Mouse (Mus musculus) kidney, postnatal 0 days (tissue): ENCODE data around the gene Pes1. TPM values are rescaled to one million over a fixed set of nuclear protein-coding genes. Genes with fewer than 3 reads are reported as not detected.

Experiments
- ATAC-seq: fragments of 200-750 bp; cut with Nextera tagmentation; replicated peaks from 2 replicates; pipeline ENCODE4 v1.8.0; 2017; ENCODE audit warnings: low read depth, moderate number of reproducible peaks, moderate TSS enrichment, moderate library complexity; ENCODE audit not compliant: low FRiP score
- DNase-seq: peaks from one replicate; pipeline ENCODE4 v3.0.0-alpha.2; 2016; ENCODE audit warnings: low spot score
- H3K27ac ChIP-seq: fragments of 300-500 bp; sonication (generic); 2 replicates; pipeline ENCODE4 v1.5.1; 2014; ENCODE audit warnings: mild to moderate bottlenecking
- H3K27me3 ChIP-seq: fragments of 300-500 bp; sonication (generic); 2 replicates; pipeline ENCODE4 v1.6.1; 2014; ENCODE audit warnings: low read length, mixed read lengths; ENCODE audit not compliant: insufficient read depth
- H3K36me3 ChIP-seq: fragments of 300-500 bp; sonication (generic); 2 replicates; pipeline ENCODE4 v1.6.1; 2014; ENCODE audit warnings: low read length, mixed read lengths; ENCODE audit not compliant: insufficient read depth
- H3K4me1 ChIP-seq: fragments of 300-500 bp; sonication (generic); replicated peaks from 2 replicates; pipeline ENCODE4 v1.6.1; 2014; ENCODE audit warnings: antibody characterized with exemption, low read length, mixed read lengths; ENCODE audit not compliant: insufficient read depth
- H3K4me2 ChIP-seq: fragments of 300-500 bp; sonication (generic); 2 replicates; pipeline ENCODE4 v1.6.1; 2014; ENCODE audit warnings: mild to moderate bottlenecking, low read length, moderate library complexity, mixed read lengths
- H3K4me3 ChIP-seq: fragments of 300-500 bp; sonication (generic); replicated peaks from 2 replicates; pipeline ENCODE4 v1.5.1; 2014; ENCODE audit warnings: low read depth, low read length
- H3K9ac ChIP-seq: fragments of 300-500 bp; sonication (generic); 2 replicates; pipeline ENCODE4 v1.6.1; 2014; ENCODE audit warnings: low read depth, low read length
- H3K9me3 ChIP-seq: fragments of 300-500 bp; sonication (generic); replicated peaks from 2 replicates; pipeline ENCODE4 v1.6.1; 2016; ENCODE audit warnings: low read length, inconsistent platforms, mixed read lengths
- CTCF ChIP-seq: IDR thresholded peaks from 2 replicates; pipeline ENCODE4 v1.5.1; 2016; ENCODE audit warnings: antibody characterized with exemption, low read depth, mild to moderate bottlenecking, moderate library complexity
- WGBS: fragments of 180-500 bp; shearing (Covaris S2); extraction: QIAGEN DNeasy Blood & Tissue Kit; methylation state at CpG from one replicate; pipeline ENCODE4 v1.1.7; 2014; 5-methylcytosine and 5-hydroxymethylcytosine counted together
- polyA plus RNA-seq: library from polyadenylated mRNA; unstranded; fragments of >200 nt; fragmentation: Nextera tagmentation; extraction: Ambion mirVana; gene quantifications from 2 replicates; pipeline ENCODE4 v1.2.1, GENCODE M21; 2015

Pes1 gene
- polyA plus RNA-seq, 1 experiment from 2014 or later = 55.0 TPM

DNA sequence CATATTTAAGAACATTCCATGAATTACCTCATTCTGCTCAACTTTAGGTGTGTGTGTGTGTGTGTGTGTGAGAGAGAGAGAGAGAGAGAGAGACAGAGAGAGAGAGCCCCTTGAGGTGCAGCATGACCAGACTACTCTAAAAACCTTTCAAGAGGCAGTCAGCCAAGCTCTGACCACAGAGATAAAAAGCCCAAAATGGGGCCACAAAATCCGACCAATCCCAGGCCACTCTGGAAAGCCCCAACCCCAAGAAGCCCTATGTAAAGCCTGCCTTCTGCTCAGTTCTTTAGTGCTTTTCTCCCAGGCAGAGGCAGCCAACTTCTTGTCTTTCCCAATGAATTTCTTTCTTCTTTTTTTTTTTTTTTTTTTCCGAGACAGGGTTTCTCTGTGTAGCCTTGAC, 2.9 kb upstream of the Pes1 start:
- Histone ChIP-seq H3K4me3 (no peak overlapping the region), H3K4me2 (no peak overlapping the region), H3K36me3 (no peaks in the 10 kb centered on the region), H3K4me1 (0 out of 2 replicates have a peak, but pooled peaks cover 6% of the 10 kb centered on the region), H3K9ac (no peak overlapping the region), H3K27ac (no peak overlapping the region), H3K9me3 (no peaks in the 10 kb centered on the region), H3K27me3 (no peaks in the 10 kb centered on the region)
- no peak for TF ChIP-seq CTCF
- WGBS = 58% methylated on average over 1 of the region's 2 CpGs
- no peak for ATAC-seq
- no peak for DNase-seq

DNA sequence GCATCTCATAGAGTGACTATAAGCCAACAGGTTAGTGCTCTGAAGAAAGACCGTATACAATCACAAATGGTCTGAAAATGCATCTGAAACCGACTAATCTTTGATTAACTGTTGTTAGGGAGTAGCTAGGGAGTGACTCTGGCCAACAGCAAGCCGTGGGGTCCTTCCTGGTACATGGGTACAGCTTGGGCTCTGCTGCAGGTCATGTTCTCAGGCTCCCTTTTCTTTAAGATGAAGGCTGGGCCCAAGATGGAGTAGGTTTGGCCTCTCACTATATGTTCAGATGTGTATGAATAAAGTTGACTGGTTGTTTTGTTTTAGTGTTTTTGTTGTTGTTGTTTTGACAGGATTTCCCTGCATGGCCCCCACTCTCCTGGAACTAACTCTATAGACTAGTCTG, 2.0 kb upstream of the Pes1 start:
- Histone ChIP-seq H3K27me3 (no peaks in the 10 kb centered on the region), H3K4me3 (no peak overlapping the region), H3K36me3 (no peaks in the 10 kb centered on the region), H3K27ac (no peak overlapping the region), H3K9me3 (no peaks in the 10 kb centered on the region), H3K4me1 (0 out of 2 replicates have a peak, but pooled peaks cover 6% of the 10 kb centered on the region), H3K4me2 (no peak overlapping the region), H3K9ac (no peak overlapping the region)
- DNase-seq (no peak), ATAC-seq (no peak)
- WGBS = 66% methylated on average over 3 of the region's 3 CpGs
- TF ChIP-seq CTCF = no peak

DNA sequence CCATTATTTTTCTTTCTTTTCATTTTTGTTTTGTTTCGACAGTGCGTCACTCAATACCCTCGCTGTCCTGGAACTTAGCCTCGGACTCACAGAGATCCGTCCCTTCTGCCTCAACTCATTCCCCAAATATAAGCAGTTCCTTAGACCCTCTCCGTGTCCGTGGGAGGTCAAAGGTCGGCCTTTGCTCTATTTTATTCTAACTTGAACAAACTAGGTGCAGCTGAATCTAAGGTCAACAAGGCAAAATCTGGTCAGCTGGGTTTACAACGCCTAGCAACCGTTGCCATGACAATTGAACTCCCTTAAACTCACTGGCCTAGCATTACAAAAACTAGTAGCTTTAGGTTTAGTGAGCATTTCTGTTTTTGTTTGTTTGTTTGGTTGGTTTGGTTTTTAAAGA, 620 bp upstream of the Pes1 start:
- DNase-seq (no peak), ATAC-seq (peak; percentile 38; the same call in 1 of the 2 replicates)
- H3K9me3 ChIP-seq = no peaks in the 10 kb centered on the region
- peak overlapping the region; percentile 74; the same call in 1 of the 2 replicates for H3K4me2 ChIP-seq
- 0 out of 2 replicates have a peak overlapping the region, but pooled peaks have one; percentile 64 for H3K4me3 ChIP-seq
- H3K36me3 ChIP-seq = peaks cover 3% of the 10 kb centered on the region; the same call in 1 of the 2 replicates
- 87% methylated on average over 10 of the region's 10 CpGs for WGBS
- H3K9ac ChIP-seq = peak overlapping the region; percentile 64; the same call in 1 of the 2 replicates
- TF ChIP-seq CTCF = no peak
- H3K4me1 ChIP-seq = 0 out of 2 replicates have a peak, but pooled peaks cover 6% of the 10 kb centered on the region
- peak overlapping the region; percentile 84; the same call in 1 of the 2 replicates for H3K27ac ChIP-seq
- H3K27me3 ChIP-seq = no peaks in the 10 kb centered on the region

DNA sequence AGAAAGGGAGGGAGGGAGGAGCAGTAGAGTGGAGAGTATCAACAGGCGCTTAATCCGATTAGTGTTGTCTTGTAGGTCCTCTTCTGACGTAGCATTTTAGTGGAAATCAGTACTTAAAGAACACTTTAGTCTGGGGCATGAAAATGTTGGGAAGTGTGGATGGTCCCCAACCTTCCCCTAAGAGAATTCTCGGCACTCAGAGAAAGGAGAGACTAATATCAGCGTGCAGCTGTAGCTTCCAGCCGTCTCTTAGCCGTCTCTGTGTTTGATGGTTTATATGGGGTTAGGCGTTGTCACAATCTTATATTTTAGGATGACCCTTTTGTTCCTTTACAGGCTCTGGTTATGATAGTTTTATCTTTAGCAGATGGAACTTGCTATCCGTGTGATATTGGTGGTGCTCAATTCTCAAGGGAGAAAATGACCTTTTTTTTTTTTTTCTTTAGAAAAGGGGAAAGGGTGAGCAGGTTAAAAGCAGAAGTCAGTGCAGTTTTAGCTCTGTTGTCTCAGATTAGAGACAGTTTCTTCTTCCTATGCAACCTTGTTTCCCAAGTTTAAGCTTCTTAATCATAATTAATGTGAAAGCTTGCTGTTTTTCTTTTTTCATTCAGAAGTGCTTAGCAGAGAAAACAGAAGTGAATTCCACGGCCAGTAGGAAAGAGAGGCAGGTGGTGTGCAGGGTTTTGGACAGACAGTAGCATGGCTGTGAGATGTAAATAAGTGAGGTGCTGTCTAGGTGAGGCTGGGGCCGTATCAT, 819 bp downstream of the Pes1 start:
- Histone ChIP-seq H3K4me1 (0 out of 2 replicates have a peak, but pooled peaks cover 6% of the 10 kb centered on the region), H3K36me3 (peaks cover 14% of the 10 kb centered on the region), H3K9me3 (no peaks in the 10 kb centered on the region), H3K27me3 (no peaks in the 10 kb centered on the region), H3K4me2 (peak overlapping the region; percentile 74), H3K27ac (peak overlapping the region; percentile 84), H3K9ac (peak overlapping the region; percentile 64), H3K4me3 (peak overlapping the region; percentile 64)
- DNase-seq = peak; percentile 50
- no peak for ATAC-seq
- 13% methylated on average over 11 of the region's 11 CpGs for WGBS
- TF ChIP-seq CTCF = no peak

DNA sequence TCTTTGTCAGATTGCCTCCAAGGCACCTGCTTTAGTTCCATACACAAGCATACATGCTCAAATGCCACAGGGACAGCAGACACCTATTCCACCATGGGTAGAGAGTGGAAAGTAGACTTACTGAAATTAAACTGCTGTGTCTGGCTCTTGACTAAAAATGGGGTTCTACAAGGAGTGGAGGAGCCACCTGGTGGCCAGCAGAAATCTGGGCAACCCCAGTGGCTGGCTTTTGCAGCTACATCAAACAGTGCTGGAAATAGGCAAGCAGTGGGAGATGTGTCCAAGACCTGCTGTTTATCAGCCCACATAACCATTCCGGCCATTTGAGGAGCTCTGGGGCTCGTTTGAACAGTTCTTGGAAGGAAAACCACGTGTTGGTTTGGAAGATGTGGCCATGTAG, 6.1 kb downstream of the Pes1 start:
- H3K4me1 ChIP-seq = 0 out of 2 replicates have a peak, but pooled peaks cover 6% of the 10 kb centered on the region
- ATAC-seq (no peak), DNase-seq (no peak)
- no peak overlapping the region for H3K9ac ChIP-seq
- H3K4me3 ChIP-seq = no peak overlapping the region
- WGBS = 79% methylated on average over 3 of the region's 3 CpGs
- H3K36me3 ChIP-seq = peaks cover 54% of the 10 kb centered on the region
- peak; percentile 51 for TF ChIP-seq CTCF
- no peaks in the 10 kb centered on the region for H3K9me3 ChIP-seq
- H3K4me2 ChIP-seq = no peak overlapping the region
- H3K27ac ChIP-seq = no peak overlapping the region
- no peaks in the 10 kb centered on the region for H3K27me3 ChIP-seq

DNA sequence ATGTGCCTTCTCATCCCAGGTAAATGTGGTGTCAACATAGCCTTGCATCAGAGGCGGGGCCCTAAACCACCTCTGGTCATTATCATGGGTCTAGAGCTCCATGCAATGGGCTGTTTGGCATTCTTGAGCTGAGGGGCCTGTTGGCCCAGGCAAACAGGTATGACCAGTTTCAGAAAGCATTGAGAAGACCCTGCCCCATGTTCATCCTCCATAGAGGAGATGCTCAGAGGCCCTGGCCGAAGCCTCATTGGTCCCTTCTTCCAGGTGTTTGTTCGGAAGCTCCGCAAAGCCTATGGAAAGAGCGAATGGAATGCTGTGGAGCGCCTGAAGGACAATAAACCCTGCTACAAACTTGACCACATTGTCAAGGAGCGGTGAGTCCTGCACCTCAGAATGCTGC, 6.6 kb downstream of the Pes1 start:
- no peak for DNase-seq
- no peak overlapping the region for H3K4me3 ChIP-seq
- WGBS = 93% methylated on average over 7 of the region's 7 CpGs

More for the DNA sequence above, 6.6 kb downstream of the Pes1 start:
- Histone ChIP-seq H3K4me1 (0 out of 2 replicates have a peak, but pooled peaks cover under 1% of the 10 kb centered on the region), H3K9ac (no peak overlapping the region), H3K9me3 (no peaks in the 10 kb centered on the region), H3K27me3 (no peaks in the 10 kb centered on the region), H3K4me2 (no peak overlapping the region), H3K27ac (no peak overlapping the region), H3K36me3 (peaks cover 58% of the 10 kb centered on the region)
- ATAC-seq = no peak
- no peak for TF ChIP-seq CTCF
